Mouse (Mus musculus) bone marrow, adult 2 months (tissue): Measurements from ENCODE around the gene Lypd6b. TPM values are rescaled to one million over a fixed set of nuclear protein-coding genes. Genes with fewer than 3 reads are reported as not detected.

Experiments
- H3K27ac ChIP-seq: fragments of 200-500 bp; 2 replicates; pipeline ENCODE4 v1.5.1; 2012; ENCODE audit warnings: low read depth, mild to moderate bottlenecking, control low read depth, inconsistent platforms, low read length; ENCODE audit not compliant: control insufficient read depth, poor library complexity, insufficient read depth
- H3K4me1 ChIP-seq: fragments of 200-500 bp; 2 replicates; pipeline ENCODE4 v1.6.1; 2011; ENCODE audit warnings: low read length; ENCODE audit not compliant: control insufficient read depth, insufficient read depth
- H3K4me3 ChIP-seq: fragments of 200-500 bp; replicated peaks from 2 replicates; pipeline ENCODE3; 2011; ENCODE audit warnings: mild to moderate bottlenecking, low read depth, low read length, control low read depth; ENCODE audit not compliant: control insufficient read depth
- CTCF ChIP-seq: fragments of 200-500 bp; IDR thresholded peaks from 2 replicates; pipeline ENCODE4 v1.5.1; 2011; ENCODE audit warnings: low read length, control low read depth; ENCODE audit not compliant: control insufficient read depth, insufficient read depth
- POLR2A ChIP-seq: fragments of 200-500 bp; IDR thresholded peaks from 2 replicates; pipeline ENCODE4 v1.6.1; 2011; ENCODE audit warnings: low read depth, mild to moderate bottlenecking, control low read depth, low read length, borderline replicate concordance; ENCODE audit not compliant: control insufficient read depth
- WGBS: fragments of 180-500 bp; shearing (Covaris S2); methylation state at CpG from one replicate; pipeline ENCODE4 v1.1.7; 2018; 5-methylcytosine and 5-hydroxymethylcytosine counted together
- polyA plus RNA-seq: library from polyadenylated mRNA; stranded (reverse); fragments of >200 nt; gene quantifications from 2 replicates; pipeline ENCODE4 v1.2.4, GENCODE M21; 2011; ENCODE audit warnings: low replicate concordance; ENCODE audit not compliant: missing spikeins, insufficient read depth, insufficient read length

Gene Lypd6b
- polyA plus RNA-seq, 1 experiment, result not detected

DNA sequence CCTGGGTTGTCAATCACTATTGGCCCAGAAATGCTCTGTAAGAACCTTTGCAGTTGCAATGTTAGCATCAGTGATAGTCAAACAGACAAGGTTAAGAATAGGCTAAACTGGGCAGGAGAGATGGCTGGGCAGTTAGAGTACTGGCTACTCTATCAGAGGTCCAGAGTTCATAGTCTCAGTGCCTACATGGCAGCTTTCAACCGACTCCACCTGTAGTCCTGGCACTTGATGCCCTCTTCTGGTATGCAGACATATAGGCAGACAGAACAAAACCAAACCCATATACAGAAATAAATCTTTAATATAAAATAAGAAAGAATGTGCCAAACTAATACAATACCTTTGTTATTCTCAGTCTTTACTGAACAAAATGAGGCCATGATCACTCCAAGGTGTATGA is 83.5 kb downstream of the Lypd6b start:
- H3K4me1 ChIP-seq, result no peaks in the 10 kb centered on the region; the same call in 1 of the 2 replicates
- no peak overlapping the region for H3K4me3 ChIP-seq
- 35% methylated on average over 1 of the region's 1 CpGs for WGBS
- H3K27ac ChIP-seq, result no peak overlapping the region
- TF ChIP-seq CTCF, result no peak
- no peak for TF ChIP-seq POLR2A

DNA sequence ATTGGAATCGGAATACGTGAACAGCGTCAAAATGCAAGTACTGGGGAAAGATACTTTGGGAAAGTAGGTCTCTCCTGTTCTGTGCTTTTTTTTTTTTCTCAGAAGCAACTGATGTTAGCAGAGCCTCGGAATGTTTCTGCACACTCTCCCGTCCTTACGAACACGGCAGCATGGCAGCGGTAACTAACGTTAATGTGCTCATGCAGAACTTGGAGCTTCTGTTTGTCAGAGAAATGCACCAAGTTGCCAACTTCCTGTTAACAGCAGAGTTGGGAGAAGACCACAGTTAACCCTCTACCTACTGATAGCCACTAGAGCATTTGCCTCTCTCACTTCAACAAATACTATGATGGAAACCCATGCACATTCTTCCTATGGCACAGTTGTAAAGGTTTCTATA is 93.0 kb downstream of the Lypd6b start:
- WGBS, result 32% methylated on average over 9 of the region's 9 CpGs
- no peak overlapping the region for H3K4me3 ChIP-seq
- peaks cover 4% of the 10 kb centered on the region; the same call in 1 of the 2 replicates for H3K4me1 ChIP-seq
- no peak for TF ChIP-seq CTCF
- TF ChIP-seq POLR2A, result no peak
- no peak overlapping the region for H3K27ac ChIP-seq

DNA sequence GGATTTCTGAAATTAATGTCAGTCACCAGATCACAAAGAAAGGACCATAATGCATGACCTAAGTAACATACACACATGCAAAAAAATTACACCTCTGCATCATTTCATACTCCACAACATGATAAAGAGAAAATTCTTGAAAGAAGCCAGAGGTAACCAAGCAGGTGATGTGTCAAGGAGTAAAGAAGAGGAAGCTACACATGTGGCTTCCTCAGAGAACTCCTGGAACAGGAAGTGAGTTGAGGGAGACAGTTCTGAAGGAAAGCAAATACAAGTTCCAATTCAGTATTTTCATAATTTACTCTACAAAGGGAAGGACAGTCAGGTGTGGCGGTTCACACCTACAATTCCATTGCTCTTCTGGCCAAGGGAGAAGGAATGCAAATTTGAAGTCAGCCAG is 93.5 kb downstream of the Lypd6b start:
- peaks cover 4% of the 10 kb centered on the region; the same call in 1 of the 2 replicates for H3K4me1 ChIP-seq
- TF ChIP-seq CTCF (no peak), POLR2A (no peak)
- WGBS, result 52% methylated on average over 1 of the region's 1 CpGs
- no peak overlapping the region for H3K27ac ChIP-seq
- no peak overlapping the region for H3K4me3 ChIP-seq

DNA sequence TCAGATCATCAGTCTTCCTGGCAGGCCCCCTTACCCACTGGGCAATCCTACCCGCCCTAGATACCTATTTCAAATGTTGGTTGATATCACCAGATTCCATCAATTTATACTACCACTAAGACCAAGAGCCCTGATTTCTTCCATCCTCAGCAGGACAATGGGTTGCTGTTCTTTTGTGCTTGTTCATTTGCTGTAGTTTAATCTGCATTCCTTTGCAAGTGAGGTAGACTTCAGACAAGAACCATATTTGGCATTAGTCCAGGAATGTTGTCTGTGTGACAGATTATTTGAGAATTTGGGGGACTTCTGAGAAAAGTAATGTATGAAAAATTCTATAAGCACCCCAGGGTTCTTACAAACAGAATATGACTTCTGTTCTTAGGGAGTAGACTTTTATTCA is 95.0 kb downstream of the Lypd6b start:
- 90% methylated on average over 1 of the region's 1 CpGs for whole genome bisulfite sequencing
- peaks cover 2% of the 10 kb centered on the region; the same call in 1 of the 2 replicates for H3K4me1 ChIP-seq
- no peak for TF ChIP-seq POLR2A
- no peak for TF ChIP-seq CTCF

DNA sequence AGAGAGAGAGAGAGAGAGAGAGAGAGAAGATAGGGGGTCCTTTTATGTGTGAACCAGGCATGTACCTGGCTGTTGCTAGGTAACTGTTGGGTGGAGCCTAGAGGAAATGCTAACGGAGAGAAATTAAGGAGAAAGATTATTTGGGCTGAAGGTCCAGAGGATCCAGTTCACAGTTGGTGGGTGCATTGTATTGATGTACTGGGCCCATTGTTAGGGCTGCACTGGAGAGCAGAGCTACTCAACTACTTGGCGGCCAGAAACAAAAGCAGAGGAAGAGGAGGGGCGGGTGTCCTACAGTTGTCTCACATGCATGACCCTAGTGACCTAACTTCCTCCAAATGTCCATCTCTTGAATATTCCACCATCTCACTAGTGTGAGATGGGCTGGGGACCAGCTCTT is 96.5 kb downstream of the Lypd6b start:
- TF ChIP-seq POLR2A (no peak), CTCF (no peak)
- Histone ChIP-seq H3K27ac (no peak overlapping the region), H3K4me3 (no peak overlapping the region), H3K4me1 (peaks cover 2% of the 10 kb centered on the region; the same call in 1 of the 2 replicates)
- 64% methylated on average over 3 of the region's 3 CpGs for WGBS

More for the DNA sequence above, 95.0 kb downstream of the Lypd6b start:
- H3K4me3 ChIP-seq, result no peak overlapping the region
- H3K27ac ChIP-seq, result no peak overlapping the region

DNA sequence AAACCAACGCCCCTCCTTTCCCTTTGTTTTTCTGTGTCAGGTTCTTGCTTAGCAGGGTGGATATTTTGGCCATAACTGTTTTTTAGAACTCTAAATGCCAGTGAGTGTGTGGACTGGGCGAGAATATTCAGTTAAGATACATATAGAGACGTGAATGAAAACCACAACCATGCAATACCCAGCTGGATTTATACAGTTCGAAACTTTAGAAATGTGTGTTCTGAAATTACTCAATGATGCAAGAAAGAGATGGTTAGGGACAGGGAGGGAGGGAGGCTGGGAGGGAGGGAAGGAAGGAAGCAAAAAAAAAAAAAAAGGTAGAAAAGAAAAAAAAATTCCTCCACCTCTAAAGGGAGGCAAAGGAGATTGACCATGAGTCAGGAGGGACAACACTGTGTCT is 98.7 kb downstream of the Lypd6b start:
- WGBS, result 29% methylated on average over 4 of the region's 4 CpGs
- H3K4me1 ChIP-seq, result peaks cover 2% of the 10 kb centered on the region; the same call in 1 of the 2 replicates
- H3K27ac ChIP-seq, result no peak overlapping the region
- H3K4me3 ChIP-seq, result no peak overlapping the region
- no peak for TF ChIP-seq CTCF
- no peak for TF ChIP-seq POLR2A

DNA sequence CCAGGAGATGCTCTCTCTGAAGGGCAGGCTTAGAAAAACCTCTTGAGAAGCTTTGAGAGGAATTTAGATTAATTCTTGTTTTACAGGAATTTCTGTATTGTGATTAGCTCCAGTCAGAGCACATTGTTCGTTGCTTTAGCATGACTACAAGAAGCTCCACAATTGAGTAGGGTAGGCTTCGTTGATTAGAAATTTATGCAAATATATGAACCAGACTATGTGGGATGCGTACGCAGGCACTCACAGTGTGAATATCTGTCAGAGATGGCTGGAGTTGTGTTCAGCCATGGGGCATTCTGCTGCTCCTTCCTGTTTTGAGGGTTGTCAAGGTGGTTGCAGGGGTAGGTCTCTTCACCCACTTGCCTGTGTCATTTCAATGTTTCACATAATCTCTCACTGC is 100.9 kb downstream of the Lypd6b start:
- no peaks in the 10 kb centered on the region; the same call in 1 of the 2 replicates for H3K4me1 ChIP-seq
- TF ChIP-seq CTCF, result no peak
- no peak for TF ChIP-seq POLR2A
- H3K4me3 ChIP-seq, result no peak overlapping the region
- 90% methylated on average over 4 of the region's 4 CpGs for WGBS
- no peak overlapping the region for H3K27ac ChIP-seq

DNA sequence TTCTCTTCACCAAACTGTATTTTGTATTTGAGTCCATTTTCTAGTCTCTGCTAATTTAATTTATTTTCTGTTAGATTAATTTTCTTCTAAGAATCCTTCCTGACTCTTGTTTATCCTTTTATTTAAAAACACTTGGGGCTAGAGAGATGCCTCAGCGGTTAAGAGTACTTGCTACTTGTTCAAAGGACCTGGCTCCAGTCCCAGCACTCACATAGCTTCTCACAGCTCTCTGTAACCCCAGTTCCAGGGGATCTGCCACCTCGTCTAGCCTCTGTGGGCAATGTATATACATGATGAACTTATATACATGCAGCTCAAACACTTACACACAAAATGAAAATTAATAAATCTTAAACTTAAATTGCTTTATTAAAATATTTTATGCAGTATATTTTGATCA is 103.2 kb downstream of the Lypd6b start:
- WGBS, result 66% methylated on average over 2 of the region's 2 CpGs
- Histone ChIP-seq H3K4me3 (no peak overlapping the region), H3K27ac (no peak overlapping the region), H3K4me1 (no peaks in the 10 kb centered on the region; the same call in 1 of the 2 replicates)
- no peak for TF ChIP-seq POLR2A
- TF ChIP-seq CTCF, result no peak

DNA sequence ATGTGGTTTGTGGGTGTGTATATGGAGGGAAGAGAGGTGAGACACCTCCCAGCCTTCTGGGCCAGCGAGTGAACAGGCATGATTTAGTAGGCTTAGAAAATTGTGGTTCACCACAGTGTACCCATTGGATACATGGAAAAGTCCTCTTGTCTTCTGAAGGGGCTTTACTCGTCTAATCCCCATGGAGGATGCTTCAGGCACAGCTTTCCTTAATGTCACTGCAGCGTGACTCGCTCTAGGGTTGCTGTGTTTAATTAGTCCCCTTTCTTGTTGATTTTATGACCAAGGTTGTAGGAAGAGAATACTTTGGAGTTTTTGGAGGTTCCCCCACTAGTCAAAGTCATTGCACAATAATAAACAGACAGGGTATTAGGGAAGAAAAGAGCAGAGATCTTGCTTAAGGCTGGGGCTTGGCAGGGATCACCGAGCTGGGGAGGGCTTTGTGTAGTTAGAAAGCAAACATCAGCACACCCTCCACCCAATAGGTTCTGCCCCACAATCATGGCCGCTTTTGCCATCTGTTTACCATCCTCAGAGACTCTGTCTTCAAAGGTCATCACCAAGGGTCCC is 122.4 kb downstream of the Lypd6b start:
- H3K4me1 ChIP-seq, result no peaks in the 10 kb centered on the region
- WGBS, result 70% methylated on average over 6 of the region's 6 CpGs
- no peak for TF ChIP-seq CTCF
- no peak overlapping the region for H3K27ac ChIP-seq
- no peak overlapping the region for H3K4me3 ChIP-seq
